Mouse (Mus musculus) E14TG2a.4 (cell line): ENCODE data around the gene Herpud2.

Experiments used
- CTCF ChIP-seq: conservative IDR thresholded peaks from 2 replicates; pipeline ENCODE4 v1.5.1; 2014; ENCODE audit warnings: low read length
- NANOG ChIP-seq: IDR thresholded peaks from 2 replicates; pipeline ENCODE4 v1.6.1; 2014; ENCODE audit warnings: borderline replicate concordance, low read length, mixed read lengths

- TF ChIP-seq CTCF (no peak), NANOG (no peak)
These were observed 49.4 kb upstream of the Herpud2 start for GRCm38 (mm10) chr9:25200987-25201386.
